Mouse (Mus musculus) hindbrain, embryonic 16.5 days (tissue): Measurements from ENCODE around the gene Skor1. TPM values are rescaled to one million over a fixed set of nuclear protein-coding genes. Genes with fewer than 3 reads are reported as not detected.

Experiments
- ATAC-seq: fragments of 200-750 bp; cut with Nextera tagmentation; 2 replicates; pipeline ENCODE4 v1.8.0; 2017; ENCODE audit warnings: moderate TSS enrichment, moderate library complexity
- H3K27ac ChIP-seq: fragments of 300-500 bp; sonication (generic); 2 replicates; pipeline ENCODE4 v1.5.1; 2014; ENCODE audit warnings: low read depth, mild to moderate bottlenecking, control low read depth, low read length, moderate library complexity
- H3K27me3 ChIP-seq: fragments of 300-500 bp; sonication (generic); replicated peaks from 2 replicates; pipeline ENCODE4 v1.6.1; 2014; ENCODE audit warnings: low read length; ENCODE audit not compliant: control insufficient read depth, insufficient read depth
- H3K36me3 ChIP-seq: fragments of 300-500 bp; sonication (generic); 2 replicates; pipeline ENCODE4 v1.6.1; 2014; ENCODE audit warnings: mild to moderate bottlenecking, low read length, moderate library complexity, mixed read lengths; ENCODE audit not compliant: control insufficient read depth, insufficient read depth
- H3K4me1 ChIP-seq: fragments of 300-500 bp; sonication (generic); 2 replicates; pipeline ENCODE4 v1.6.1; 2014; ENCODE audit warnings: low read depth, low read length; ENCODE audit not compliant: control insufficient read depth, insufficient read depth
- H3K4me2 ChIP-seq: fragments of 300-500 bp; sonication (generic); 2 replicates; pipeline ENCODE4 v1.6.1; 2014; ENCODE audit warnings: mild to moderate bottlenecking, low read length, control low read depth, moderate library complexity
- H3K4me3 ChIP-seq: fragments of 300-500 bp; sonication (generic); 2 replicates; pipeline ENCODE4 v1.5.1; 2014; ENCODE audit warnings: mild to moderate bottlenecking, low read length, control low read depth, moderate library complexity
- H3K9ac ChIP-seq: fragments of 300-500 bp; sonication (generic); 2 replicates; pipeline ENCODE4 v1.6.1; 2014; ENCODE audit warnings: low read depth, mild to moderate bottlenecking, control low read depth, low read length, moderate library complexity
- H3K9me3 ChIP-seq: fragments of 300-500 bp; sonication (generic); 2 replicates; pipeline ENCODE4 v1.6.1; 2014; ENCODE audit warnings: mild to moderate bottlenecking, low read length, moderate library complexity; ENCODE audit not compliant: control insufficient read depth
- WGBS: fragments of 180-500 bp; shearing (Covaris S2); extraction: QIAGEN DNeasy Blood & Tissue Kit; methylation state at CpG from one replicate; pipeline ENCODE4 v1.1.7; 2014; 5-methylcytosine and 5-hydroxymethylcytosine counted together
- polyA plus RNA-seq: library from polyadenylated mRNA; unstranded; fragments of >200 nt; fragmentation: Nextera tagmentation; extraction: Ambion mirVana; gene quantifications from 2 replicates; pipeline ENCODE4 v1.2.1, GENCODE M21; 2015

Gene Skor1
- polyA plus RNA-seq, 1 experiment from 2014 or later, result 10.8 TPM

- Histone ChIP-seq H3K9me3 (no peaks in the 10 kb centered on the region), H3K4me2 (peak overlapping the region; percentile 14; the same call in 1 of the 2 replicates), H3K9ac (no peak overlapping the region), H3K27me3 (peaks cover 36% of the 10 kb centered on the region), H3K27ac (no peak overlapping the region), H3K4me3 (no peak overlapping the region), H3K4me1 (peaks cover 30% of the 10 kb centered on the region), H3K36me3 (no peaks in the 10 kb centered on the region)
- 5% methylated on average over 6 of the region's 6 CpGs for WGBS
- ATAC-seq, result no peak
These were observed 11.2 kb downstream of the Skor1 start for GRCm38 (mm10) chr9:63137615-63137915.

GRCm38 (mm10) chr9:63136756-63137614 lies 11.8 kb downstream of the Skor1 start:
- H3K4me2 ChIP-seq, result no peak overlapping the region; the same call in 1 of the 2 replicates
- H3K4me1 ChIP-seq, result peaks cover 27% of the 10 kb centered on the region
- ATAC-seq, result no peak
- H3K9me3 ChIP-seq, result no peaks in the 10 kb centered on the region
- WGBS, result 5% methylated on average over 19 of the region's 19 CpGs
- H3K27me3 ChIP-seq, result peaks cover 31% of the 10 kb centered on the region
- no peak overlapping the region for H3K27ac ChIP-seq
- no peak overlapping the region for H3K4me3 ChIP-seq
- H3K36me3 ChIP-seq, result no peaks in the 10 kb centered on the region
- no peak overlapping the region for H3K9ac ChIP-seq

- Histone ChIP-seq H3K9ac (no peak overlapping the region), H3K4me3 (no peak overlapping the region), H3K4me1 (peaks cover 32% of the 10 kb centered on the region), H3K4me2 (no peak overlapping the region), H3K27me3 (peaks cover 24% of the 10 kb centered on the region), H3K27ac (no peak overlapping the region), H3K36me3 (no peaks in the 10 kb centered on the region), H3K9me3 (no peaks in the 10 kb centered on the region)
- 5% methylated on average over 8 of the region's 8 CpGs for WGBS
- ATAC-seq, result no peak
These were observed 12.5 kb downstream of the Skor1 start for GRCm38 (mm10) chr9:63136241-63136640.

GRCm38 (mm10) chr9:63135801-63136200 lies 13.0 kb downstream of the Skor1 start:
- Histone ChIP-seq H3K27me3 (peaks cover 20% of the 10 kb centered on the region), H3K27ac (no peak overlapping the region), H3K4me3 (peak overlapping the region; percentile 30), H3K4me2 (peak overlapping the region; percentile 60), H3K9ac (peak overlapping the region; percentile 10; the same call in 1 of the 2 replicates), H3K36me3 (no peaks in the 10 kb centered on the region), H3K4me1 (peaks cover 32% of the 10 kb centered on the region), H3K9me3 (no peaks in the 10 kb centered on the region)
- no peak for ATAC-seq
- under 1% methylated on average over 16 of the region's 16 CpGs for WGBS

GRCm38 (mm10) chr9:63135356-63135755 lies 13.4 kb downstream of the Skor1 start:
- peak overlapping the region; percentile 30 for H3K4me3 ChIP-seq
- peak overlapping the region; percentile 10; the same call in 1 of the 2 replicates for H3K9ac ChIP-seq
- 6% methylated on average over 11 of the region's 11 CpGs for WGBS
- peaks cover 19% of the 10 kb centered on the region for H3K27me3 ChIP-seq
- H3K9me3 ChIP-seq, result no peaks in the 10 kb centered on the region
- H3K4me2 ChIP-seq, result peak overlapping the region; percentile 60
- no peak overlapping the region for H3K27ac ChIP-seq
- ATAC-seq, result no peak
- H3K4me1 ChIP-seq, result peaks cover 31% of the 10 kb centered on the region
- no peaks in the 10 kb centered on the region for H3K36me3 ChIP-seq

- H3K36me3 ChIP-seq, result no peaks in the 10 kb centered on the region
- peaks cover 23% of the 10 kb centered on the region for H3K4me1 ChIP-seq
- peak overlapping the region; percentile 53 for H3K9ac ChIP-seq
- ATAC-seq, result no peak
- H3K27me3 ChIP-seq, result peaks cover 9% of the 10 kb centered on the region
- no peaks in the 10 kb centered on the region for H3K9me3 ChIP-seq
- 17% methylated on average over 6 of the region's 6 CpGs for WGBS
- peak overlapping the region; percentile 42 for H3K4me3 ChIP-seq
- H3K27ac ChIP-seq, result no peak overlapping the region
- peak overlapping the region; percentile 70 for H3K4me2 ChIP-seq
These were observed 15.1 kb downstream of the Skor1 start for GRCm38 (mm10) chr9:63133659-63134058.

GRCm38 (mm10) chr9:63132673-63133601 lies 15.8 kb downstream of the Skor1 start:
- Histone ChIP-seq H3K27me3 (peaks cover 9% of the 10 kb centered on the region), H3K4me3 (peak overlapping the region; percentile 59), H3K36me3 (no peaks in the 10 kb centered on the region), H3K9me3 (no peaks in the 10 kb centered on the region), H3K27ac (peak overlapping the region; percentile 82), H3K9ac (peak overlapping the region; percentile 76), H3K4me2 (peak overlapping the region; percentile 85), H3K4me1 (peaks cover 20% of the 10 kb centered on the region)
- peak; percentile 97 for ATAC-seq
- WGBS, result 1% methylated on average over 48 of the region's 48 CpGs

- ATAC-seq, result peak; percentile 32
- H3K4me3 ChIP-seq, result peak overlapping the region; percentile 59
- H3K27ac ChIP-seq, result peak overlapping the region; percentile 82
- no peaks in the 10 kb centered on the region for H3K36me3 ChIP-seq
- WGBS, result 1% methylated on average over 28 of the region's 28 CpGs
- H3K27me3 ChIP-seq, result peaks cover 9% of the 10 kb centered on the region
- H3K9me3 ChIP-seq, result no peaks in the 10 kb centered on the region
- H3K4me2 ChIP-seq, result peak overlapping the region; percentile 85
- H3K4me1 ChIP-seq, result peaks cover 20% of the 10 kb centered on the region
- H3K9ac ChIP-seq, result peak overlapping the region; percentile 76
These were observed 16.7 kb downstream of the Skor1 start for GRCm38 (mm10) chr9:63131957-63132602.
